Mouse (Mus musculus) cerebellum, adult 2 months (tissue): ENCODE results near the gene Tex46.

Experiments used
- CTCF ChIP-seq: fragments of 200-500 bp; IDR thresholded peaks from 2 replicates; pipeline ENCODE4 v1.5.1; 2011; ENCODE audit warnings: low read depth, mild to moderate bottlenecking, control low read depth, low read length, moderate library complexity, borderline replicate concordance; ENCODE audit not compliant: insufficient read depth
- POLR2A ChIP-seq: fragments of 200-500 bp; IDR thresholded peaks from 2 replicates; pipeline ENCODE4 v1.6.1; 2011; ENCODE audit warnings: low read length, control low read depth, borderline replicate concordance; ENCODE audit not compliant: insufficient read depth

DNA sequence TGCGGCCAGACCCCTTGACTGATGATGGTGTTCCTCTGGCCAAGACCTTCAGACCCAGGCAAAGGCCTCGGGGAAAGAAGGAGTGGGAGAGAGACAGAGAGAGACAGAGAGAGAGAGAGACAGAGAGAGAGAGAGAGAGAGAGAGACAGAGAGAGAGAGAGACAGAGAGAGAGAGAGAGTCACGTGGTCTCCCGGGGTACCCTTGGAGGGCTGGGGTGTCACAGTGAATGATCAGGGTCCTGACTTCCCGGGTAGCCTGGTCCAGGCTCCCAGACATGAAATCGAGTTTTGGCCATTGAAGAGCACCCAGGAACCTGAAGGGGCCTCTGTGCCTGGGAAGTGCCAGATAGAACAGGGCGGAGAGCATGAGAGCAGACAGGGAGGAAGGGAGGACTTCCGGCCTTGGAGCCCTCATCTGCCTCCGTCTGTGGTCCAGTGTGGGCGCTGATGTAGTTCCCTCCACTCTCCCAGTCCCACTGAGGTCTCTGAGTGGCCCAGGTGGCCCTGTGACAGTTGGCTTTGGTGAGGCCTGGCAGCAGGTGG is 43.5 kb downstream of the Tex46 start:
- no peak for TF ChIP-seq POLR2A
- no peak for TF ChIP-seq CTCF
